Mouse (Mus musculus): ENCODE results near the gene Pbld1.
"Not testable (repeated sequence)": the region's sequence is repeated elsewhere in the genome, so short reads cannot be mapped to it uniquely, and the experiment has no call there.

Pbld1 gene

DNA sequence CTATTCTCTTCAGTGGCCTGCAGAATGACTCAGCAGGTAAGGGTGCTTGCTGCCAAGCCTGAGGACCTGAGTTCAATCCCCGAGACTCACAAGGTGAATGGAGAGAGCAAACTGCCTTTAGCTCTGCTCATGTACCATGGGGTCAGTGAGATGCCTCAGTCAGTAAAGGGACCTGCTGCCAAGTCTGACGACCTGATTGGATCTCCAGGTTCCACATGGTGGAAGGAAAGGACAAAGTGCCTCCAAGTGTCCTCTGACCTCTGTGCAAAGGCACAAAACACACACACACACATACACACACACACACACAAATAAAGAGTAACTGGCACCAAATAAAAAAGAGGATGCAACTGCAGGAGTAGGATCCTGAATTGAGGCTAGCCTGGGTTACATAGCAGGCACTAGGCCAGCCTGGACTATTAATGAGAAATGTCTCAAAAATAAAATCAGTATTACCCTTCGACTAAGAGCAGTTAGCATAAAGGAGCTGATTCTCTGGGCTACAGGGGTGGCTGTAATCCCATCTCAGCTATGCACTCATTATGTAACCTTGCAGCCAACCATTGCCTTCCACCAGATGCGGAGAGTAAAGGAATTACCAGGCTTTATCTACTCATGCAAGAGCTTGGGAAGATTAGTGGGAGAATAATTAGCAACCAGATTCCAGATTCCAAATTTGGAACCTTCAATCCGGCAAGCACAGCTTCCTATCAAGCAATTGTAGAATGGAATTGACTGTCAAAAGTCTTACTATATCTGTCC, 19.9 kb upstream of the Pbld1 start:
- ATAC-seq (ENCODE audit: low TSS enrichment) = peak; percentile 38; the same call in 1 of the 2 replicates

DNA sequence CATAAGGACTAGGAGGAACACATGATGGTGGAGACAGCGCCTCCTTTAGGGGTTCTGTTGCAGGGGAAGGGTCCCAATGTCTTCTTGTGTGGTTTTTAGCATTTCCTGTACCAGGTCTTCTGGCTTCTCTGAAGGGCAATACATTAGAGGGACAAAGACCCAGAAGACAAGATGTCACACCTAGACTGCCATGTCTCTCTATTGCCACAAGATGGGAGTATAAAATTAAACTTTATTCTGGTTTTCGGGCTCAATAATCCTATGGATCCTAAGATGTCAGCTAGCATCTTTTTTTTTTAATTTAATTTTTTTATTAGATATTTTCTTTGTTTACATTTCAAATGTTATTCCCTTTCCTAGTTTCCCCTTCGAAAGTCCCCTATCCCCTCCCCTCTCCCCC, 16.8 kb upstream of the Pbld1 start:
- peak; percentile 64; the same call in 1 of the 2 replicates for ATAC-seq (ENCODE audit: low TSS enrichment)

DNA sequence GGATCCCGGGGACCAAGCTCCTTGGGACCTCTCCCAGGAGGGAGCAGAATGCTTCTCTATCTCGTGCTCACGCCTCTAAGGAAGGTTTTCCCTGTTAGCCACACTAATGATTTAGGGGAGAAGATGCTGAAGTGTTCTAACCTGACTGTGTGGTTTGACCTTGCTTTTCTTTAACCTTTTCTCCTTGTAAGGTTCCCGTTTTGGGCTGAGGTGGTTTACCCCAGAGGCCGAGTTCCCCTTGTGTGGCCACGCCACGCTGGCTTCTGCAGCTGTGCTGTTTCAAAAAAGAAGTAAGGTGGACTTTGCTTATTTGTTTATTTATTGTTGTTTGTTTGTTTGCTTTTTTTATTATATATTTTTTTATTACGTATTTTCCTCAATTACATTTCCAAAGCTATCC, 12.2 kb upstream of the Pbld1 start:
- no peak for ATAC-seq (ENCODE audit: low TSS enrichment)

DNA sequence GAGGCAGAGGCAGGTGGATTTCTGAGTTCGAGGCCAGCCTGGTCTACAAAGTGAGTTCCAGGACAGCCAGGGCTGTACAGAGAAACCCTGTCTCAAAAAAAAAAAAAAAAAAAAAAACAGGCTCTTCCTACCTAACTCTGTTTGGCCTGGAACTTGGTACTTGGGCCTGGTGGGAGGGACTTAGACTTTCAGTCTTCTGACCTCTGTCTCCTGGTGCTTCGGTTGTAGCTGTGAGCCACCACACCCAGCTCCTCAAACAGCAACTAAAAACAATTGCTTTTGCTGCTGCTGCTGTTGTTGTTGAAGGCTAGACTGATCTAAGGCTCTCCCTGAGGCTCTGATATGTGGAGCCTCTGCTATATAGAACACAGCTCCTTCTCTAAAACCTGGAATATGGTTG, 10.9 kb upstream of the Pbld1 start:
- no peak for ATAC-seq (ENCODE audit: low TSS enrichment)

DNA sequence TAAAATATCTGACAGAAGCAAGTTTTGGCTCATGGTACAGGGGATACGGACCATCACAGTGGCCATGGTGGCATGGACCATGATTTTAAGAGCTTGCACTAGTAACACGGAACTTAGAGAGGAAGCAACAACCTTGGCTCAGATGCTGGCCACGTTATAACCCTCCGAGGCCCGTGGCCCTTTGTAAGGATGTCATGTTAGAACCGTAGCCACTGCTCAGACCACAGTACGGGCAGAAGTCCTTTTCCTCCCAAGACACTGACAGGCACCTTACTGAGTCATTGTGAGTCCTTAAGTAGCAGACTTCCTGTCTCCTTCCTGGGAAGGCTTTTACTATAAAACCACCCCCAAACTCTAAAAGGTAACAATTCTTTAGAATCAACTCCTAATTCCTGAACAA, 8.7 kb upstream of the Pbld1 start:
- no peak for ATAC-seq (ENCODE audit: low TSS enrichment)

DNA sequence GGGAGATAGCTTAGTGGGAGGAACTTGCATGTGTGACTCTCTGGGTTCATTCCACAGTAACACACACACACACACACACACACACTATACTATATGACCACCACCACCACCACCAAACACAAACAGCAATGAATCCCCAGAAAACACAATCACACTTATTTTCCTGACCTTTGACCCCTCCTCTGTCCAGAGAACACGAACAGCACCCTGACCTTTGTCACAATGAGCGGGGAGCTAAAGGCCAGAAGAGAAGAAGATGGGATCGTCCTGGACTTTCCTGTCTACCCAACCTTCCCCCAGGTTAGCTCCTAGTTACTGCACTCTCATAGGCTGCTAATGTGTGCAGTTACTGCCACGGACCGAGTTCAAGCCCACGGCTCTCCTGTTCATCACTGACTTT, 8.0 kb upstream of the Pbld1 start:
- ATAC-seq (ENCODE audit: low TSS enrichment) = no peak

DNA sequence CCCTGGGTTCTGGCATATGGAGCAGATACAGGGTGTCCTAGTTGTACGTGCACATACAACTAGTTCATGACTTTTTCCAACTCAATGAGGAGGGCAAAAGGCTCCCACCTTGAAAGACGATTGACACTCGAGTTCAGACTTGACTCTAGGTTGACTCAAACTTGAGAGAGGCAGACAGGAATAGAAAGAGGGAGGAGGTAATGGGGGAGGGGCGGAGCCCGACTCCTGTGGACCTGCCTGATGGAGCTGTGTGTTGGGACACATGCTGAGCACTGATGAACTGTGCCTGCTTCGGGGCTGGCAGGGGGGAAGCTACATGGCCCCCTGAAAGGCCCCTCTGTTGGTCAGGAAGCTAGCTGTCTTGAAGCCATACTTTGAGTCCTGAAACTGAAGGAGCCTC, 7.0 kb upstream of the Pbld1 start:
- no peak for ATAC-seq (ENCODE audit: low TSS enrichment)

DNA sequence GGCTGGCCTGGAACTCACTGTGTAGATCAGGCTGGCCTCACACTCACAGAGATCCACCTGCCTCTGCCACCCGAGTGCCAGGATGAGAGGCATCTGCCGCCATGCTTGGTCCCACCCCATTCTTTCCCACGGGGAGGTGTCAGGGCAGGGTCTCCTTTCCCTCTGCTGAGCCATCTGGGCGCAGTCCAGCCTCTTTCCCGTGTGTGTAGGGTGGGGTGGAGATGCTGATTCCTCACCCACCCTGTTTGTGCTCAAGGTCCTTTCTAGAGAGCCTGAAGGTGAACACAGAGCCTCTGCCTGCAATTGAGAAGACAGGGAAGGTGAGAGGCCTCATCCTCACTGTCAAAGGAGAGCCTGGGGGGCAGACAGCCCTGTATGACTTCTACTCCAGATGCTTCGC, 5.9 kb upstream of the Pbld1 start:
- ATAC-seq (ENCODE audit: low TSS enrichment) = not testable (repeated sequence)

DNA sequence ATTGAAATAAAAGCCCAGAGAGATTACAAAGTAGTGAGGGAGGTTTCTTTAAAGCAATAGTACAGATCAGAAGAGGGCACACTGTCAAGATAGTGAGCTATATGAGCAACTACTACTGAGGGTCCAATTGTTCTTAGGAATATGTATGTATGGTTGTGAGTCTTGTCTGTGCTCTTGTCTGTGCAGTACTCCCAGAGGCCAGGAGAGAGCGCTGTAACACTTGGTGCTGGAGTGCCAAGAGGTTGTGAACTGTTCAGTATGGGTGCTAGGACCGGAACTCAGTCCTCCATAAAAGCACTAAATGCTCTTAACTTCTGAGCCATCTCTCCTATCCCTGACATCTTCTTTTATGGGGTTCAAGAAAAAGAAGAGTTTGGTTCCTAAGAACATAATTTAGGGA, 5.4 kb upstream of the Pbld1 start:
- no peak for ATAC-seq (ENCODE audit: low TSS enrichment)

DNA sequence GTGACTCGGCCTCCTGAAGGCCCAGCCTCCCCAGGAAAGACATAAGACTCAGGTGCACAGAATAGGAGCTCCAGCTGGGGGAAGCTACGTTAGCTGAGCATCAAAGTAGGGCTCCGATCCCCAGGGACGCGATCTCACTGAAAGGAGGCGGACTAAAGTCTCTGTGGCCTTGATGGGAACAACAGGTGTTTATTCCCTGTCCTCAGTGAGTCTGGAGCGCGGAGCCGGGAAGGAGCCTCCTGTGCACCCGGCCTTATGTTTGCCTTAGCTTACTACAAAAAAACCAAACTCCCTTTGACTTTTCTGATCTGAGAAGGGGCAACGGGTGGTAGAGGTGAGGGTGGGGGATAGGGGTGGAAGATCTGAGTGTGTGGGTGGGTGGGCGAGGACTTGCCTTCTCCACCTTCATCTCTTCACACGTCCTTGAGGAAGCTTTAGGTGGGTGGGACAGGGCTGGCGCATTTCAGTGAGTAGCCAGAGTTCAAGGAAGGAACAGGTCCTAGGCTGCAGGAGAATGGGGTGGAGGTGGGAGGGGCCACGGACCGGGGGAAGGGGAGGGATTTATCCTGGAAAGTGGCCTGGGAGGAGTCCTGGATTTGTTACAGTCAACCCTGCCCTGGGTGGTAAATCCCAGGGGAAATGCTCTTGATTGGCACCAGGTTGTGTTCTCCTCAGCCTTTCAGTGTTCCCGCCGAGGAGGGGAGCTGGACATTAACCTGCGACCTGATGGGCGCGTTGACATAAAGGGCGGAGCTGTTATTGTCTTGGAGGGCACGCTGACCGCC, 2.8 kb upstream of the Pbld1 start:
- ATAC-seq (ENCODE audit: low TSS enrichment) = no peak

DNA sequence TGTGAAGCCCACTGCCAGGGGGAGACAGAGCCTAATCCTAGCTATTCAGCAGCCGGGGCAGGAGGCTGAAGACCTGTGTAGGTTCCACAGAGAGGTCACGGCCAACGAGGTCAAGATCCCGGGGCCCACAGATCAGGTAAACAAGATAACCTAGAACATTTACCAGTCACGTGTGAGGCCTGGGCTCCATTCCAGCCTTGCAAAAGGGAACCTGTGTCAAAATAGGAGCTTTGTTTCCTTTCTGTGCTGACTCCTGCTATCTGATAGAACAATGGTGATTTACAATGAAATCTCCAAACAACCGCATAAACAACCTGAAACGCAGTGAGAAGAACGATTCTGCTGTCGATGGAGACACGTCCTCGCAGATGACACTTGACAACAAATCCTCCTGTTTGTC, 444 bp downstream of the Pbld1 start:
- ATAC-seq (ENCODE audit: low TSS enrichment) = no peak

DNA sequence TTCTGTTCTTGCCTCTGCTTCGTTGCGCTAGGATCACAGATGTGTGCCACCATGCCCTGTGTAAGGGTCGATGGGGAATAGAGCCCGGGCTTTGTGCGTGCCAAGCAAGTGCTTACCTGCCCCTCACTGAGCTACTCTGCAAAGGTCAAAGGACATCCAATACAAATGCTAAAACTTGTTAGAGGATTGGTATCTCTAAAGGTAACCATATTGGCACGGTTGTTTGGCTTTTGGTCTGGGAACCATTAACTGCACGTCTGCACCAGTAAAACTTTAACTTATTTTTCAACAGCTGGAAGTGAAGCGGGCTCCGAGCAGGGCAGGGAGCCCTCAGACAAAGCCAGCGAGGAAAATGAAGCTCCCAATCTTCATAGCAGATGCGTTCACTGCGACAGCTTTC, 1.3 kb downstream of the Pbld1 start:
- no peak for ATAC-seq (ENCODE audit: low TSS enrichment)

DNA sequence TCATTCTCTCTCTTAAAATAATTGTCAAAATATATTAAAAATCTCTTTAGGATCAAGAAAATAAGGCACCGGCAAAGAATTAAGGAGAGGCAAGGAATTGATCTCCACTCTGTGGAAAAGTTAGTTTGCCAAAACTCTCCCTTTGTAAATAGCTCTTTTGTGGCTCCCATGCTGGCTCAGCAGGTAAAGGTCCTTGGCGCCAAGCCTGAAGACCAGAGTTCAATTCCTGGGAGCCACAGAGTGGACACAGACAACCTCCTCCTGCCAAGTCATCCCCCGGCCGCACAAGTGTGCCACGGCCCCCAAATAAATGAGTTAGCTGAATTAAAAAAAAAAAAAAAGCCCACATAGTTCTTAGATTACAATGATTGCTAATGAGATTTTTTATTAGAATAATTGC, 2.7 kb downstream of the Pbld1 start:
- no peak for ATAC-seq (ENCODE audit: low TSS enrichment)

DNA sequence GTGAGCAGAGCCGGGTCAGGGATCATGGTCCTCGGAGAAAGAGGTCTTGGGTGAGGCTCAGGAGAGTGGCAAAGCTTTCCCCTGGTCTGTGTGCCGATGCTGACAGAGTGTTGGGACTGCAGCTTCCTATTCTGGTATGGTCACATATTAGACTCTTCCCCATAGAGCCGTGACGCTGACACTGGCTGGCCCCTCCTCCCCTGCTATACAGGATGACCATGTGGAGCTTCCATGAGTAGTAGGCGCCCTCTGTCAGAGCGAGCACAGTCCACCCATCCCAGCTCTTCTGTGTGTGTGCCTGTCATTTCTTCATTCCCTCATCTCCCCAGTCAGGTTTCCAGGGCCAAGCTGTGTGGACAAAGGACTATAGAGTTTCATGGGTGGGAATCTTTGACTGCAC, 3.4 kb downstream of the Pbld1 start:
- ATAC-seq (ENCODE audit: low TSS enrichment) = no peak

DNA sequence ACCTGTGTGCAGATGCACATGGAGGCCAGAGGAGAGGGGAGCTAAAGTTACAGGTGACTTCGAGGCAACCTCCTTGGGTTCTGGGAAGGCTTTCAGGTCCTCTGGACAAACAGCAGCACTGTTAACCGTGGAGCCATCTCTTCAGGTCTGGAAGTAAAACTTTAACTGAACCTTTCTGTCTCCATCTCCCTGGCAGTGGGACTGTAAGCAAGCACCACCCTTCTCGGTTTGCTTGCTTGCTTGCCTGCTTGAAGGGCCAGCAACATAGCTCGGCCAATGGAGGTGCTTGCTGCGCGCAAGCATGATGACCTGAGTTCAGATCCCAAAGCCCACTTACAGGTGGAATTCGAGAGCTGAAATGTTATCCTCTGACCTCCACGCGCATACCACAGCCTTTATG, 4.6 kb downstream of the Pbld1 start:
- ATAC-seq (ENCODE audit: low TSS enrichment) = no peak

DNA sequence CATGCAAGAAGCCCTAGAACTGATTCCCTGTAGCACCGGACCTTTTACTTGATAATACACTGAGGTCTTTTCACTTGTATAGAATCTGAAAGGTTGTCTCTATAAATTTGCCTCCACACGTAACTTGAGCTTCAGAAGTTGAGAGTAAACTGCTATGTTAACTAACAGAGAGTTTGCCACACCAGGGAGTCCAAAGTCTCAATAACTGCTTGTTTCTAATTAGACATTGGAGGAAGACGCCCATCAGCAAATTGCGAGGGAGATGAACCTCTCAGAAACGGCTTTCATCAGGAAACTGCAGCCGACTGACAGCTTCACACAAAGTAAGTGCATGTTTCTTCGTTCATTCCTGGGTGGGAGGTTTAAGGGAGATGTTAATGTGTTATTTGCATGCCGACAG, 5.6 kb downstream of the Pbld1 start:
- no peak for ATAC-seq (ENCODE audit: low TSS enrichment)

DNA sequence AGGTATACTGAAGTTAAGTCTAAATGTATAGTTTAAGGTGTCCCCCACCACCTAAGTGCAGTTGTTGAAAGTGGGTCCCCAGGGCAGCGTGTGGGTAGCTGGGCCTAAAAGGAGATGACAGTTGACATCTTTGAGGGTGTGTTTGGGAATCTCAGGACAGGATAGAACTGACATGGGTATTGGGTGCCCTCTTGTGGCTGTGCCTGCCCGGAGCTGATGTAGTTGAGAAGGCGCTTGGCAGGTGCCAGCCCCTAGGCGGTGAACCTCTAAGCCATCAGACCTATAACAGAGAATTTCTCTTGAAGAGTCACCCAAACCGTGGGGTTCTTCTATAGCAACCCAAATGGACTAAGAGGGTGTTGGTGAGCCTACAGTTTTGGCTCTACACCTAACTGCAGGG, 6.0 kb downstream of the Pbld1 start:
- ATAC-seq (ENCODE audit: low TSS enrichment) = peak; percentile 100

DNA sequence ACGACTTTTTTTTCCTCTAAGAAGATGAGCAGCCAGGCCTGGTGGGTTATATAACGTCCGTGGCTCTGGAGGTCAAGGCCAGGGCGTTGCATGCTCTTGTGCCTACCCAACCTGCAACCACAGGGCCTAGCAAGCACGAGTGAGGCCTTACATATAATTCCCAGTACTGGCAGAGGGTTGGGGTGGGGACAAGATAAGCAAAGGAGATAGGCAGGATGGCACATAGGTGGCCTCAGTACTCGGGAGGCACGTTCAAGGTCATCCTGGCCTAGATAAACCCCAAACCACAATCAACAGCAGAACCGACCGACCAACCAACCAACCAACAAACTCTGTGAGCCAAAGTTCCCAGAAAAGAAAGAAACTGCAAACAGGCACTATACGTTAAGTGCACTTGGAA, 26.3 kb downstream of the Pbld1 start:
- ATAC-seq (ENCODE audit: low TSS enrichment) = no peak

DNA sequence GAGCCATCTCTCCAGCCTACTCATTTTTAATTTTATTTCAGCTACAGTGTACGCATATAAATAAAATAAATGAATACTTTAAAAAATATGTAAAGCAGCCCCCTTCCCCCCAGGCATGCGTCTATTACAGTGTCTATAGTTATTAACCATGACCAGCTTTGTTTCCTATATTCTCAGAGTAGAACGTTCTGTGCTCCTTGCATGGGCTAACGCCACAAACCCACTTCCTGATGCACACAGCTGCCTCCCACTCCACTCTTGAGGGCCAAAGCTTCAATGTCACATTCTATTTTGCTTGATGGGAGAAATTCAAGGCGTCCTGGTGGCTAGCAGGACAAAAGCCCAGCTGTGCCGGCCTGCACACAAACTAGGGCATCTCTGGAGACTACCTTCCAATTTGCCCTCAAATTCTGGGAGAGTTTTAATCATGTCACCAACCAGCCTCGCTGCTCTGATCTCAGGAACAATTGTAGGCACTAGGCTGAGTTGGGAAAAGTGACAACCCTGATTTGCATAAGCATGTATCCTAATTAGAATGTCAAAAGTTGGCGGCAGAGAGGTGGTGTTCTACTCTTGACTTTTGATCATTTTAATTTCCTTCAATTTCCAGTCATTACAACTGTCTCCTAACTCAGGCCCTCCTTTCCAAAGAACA, 29.3 kb downstream of the Pbld1 start:
- peak; percentile 8; the same call in 1 of the 2 replicates for ATAC-seq (ENCODE audit: low TSS enrichment)

DNA sequence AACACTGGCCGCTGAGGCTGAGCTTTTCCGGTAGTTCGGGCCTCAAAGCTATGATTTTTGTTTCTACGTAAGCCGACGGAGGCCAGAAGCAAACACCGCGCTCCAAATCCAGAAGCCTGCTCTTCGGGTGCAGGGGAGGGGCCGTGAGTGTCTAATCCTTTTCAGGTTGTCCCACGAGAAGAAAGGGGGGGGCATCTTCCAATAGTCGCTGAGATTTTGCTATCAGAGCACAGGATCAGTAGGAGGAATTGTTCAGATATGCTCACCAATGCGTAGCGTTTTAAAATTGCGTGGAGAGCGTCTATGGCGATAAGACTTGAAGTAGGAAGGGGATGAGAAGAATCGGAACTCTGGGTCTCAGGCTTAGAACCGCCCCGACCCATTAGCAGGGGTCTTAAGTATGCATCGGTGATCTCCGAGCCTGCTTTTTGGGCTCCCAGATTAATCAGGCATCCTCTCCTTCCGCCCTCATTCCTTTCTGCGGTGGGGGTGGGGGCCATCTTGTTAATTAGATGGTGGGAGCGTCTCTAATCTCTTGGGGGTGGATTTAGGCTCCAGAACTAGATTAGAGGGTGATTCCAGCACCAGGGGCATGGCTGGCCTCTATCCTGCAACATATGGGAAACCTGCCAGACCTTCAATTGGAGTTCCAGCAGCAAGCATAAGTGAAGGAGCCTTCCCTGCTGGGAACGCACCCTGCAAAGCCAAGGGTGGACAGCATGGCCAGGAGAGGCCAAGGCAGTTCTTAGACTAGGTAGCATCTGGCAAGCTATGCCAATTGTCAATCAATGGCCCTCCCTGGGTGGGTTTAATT, 30.0 kb downstream of the Pbld1 start:
- peak; percentile 75 for ATAC-seq (ENCODE audit: low TSS enrichment)

DNA sequence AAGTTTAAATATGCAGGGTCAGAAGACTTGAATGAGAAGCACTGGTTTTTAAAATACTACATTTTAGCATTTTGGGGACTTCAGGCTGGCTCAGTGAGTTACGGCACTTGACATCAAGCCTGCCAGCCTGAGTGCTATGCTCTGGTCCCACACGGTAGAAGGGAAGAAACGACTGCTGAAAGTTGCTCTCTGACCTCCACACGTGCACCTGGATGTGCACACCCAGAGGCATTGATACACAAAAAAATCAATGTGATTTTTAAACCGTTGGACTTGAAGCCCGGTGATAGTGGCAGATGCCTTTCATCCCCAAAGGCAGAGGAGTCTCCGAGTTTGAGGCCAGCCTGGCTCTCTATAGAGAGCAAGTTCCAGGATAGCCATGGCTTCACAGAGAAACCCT, 32.0 kb downstream of the Pbld1 start:
- no peak for ATAC-seq (ENCODE audit: low TSS enrichment)

Measured in frontal cortex, adult (tissue).